Mouse (Mus musculus): ENCODE results near the gene Ifit1bl2. TPM values are rescaled to one million over a fixed set of nuclear protein-coding genes. Genes with fewer than 3 reads are reported as not detected.
"Not testable (repeated sequence)": the region's sequence is repeated elsewhere in the genome, so short reads cannot be mapped to it uniquely, and the experiment has no call there.

The Ifit1bl2 gene
- polyA plus RNA-seq, 1 experiment from 2014 or later: 0.22 TPM

DNA sequence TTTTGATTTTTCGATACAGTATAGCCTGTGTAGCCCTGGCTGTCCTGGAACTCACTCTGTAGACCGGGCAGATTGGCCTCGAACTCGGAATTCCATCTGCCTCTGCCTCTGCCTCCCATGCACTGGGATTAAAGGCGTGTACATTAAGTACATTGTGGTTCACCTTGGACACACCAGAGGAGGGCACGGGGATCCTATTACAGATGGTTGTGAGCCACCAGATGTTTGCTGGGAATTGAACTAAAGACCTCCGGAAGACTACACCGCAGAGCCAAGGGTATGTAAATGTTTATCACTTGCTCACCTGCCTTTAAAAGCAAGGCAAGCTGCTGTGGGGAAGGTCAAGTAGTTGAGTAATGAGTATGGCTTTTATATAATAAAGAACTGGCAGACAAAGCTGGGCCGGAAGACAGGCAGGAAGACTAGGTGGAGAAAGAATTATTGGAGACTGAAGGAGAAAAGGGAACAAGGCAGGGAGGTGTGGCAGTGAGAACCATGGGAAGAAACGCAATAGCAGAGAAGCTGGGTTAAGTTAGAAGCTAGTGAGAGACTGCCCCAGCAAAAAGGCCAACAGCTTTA, 14.8 kb upstream of the Ifit1bl2 start:
- Histone ChIP-seq H3K4me3 (replicated peaks; ENCODE audit: low read length) (no peak overlapping the region), H3K27ac (ENCODE audit: low read length) (no peak overlapping the region), H3K9me3 (ENCODE audit: control insufficient read depth, low read length) (no peaks in the 10 kb centered on the region), H3K4me2 (ENCODE audit: low read length) (no peak overlapping the region), H3K9ac (replicated peaks; ENCODE audit: low read depth, low read length) (no peak overlapping the region), H3K36me3 (ENCODE audit: control insufficient read depth, insufficient read depth) (no peaks in the 10 kb centered on the region), H3K27me3 (replicated peaks; ENCODE audit: control insufficient read depth, insufficient read depth, low read length) (no peaks in the 10 kb centered on the region), H3K4me1 (replicated peaks; ENCODE audit: control insufficient read depth, insufficient read depth, low read length) (no peaks in the 10 kb centered on the region)
- no peak for ATAC-seq
- 88% methylated on average over 10 of the region's 10 CpGs for WGBS

DNA sequence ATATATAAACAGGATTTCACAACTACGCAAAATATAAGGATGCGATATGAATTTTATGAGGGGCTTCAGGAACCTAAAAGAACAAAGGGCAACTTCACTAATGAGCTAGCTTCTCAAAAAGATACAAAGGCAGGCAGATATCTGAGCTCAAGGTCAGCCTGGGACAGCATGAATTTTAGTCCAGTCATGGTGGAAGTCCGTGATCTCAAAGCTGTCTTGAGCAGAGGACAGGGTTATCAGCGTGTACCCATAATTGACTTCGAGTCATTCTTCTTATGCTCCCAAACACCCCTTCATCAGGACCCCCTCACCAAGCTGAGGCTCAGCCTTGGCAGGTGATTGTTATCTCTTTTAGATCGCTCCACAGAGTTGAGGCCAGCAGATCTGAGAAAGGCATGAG, 10.5 kb upstream of the Ifit1bl2 start:
- H3K4me1 ChIP-seq (replicated peaks; ENCODE audit: control insufficient read depth, insufficient read depth, low read length): no peaks in the 10 kb centered on the region
- H3K4me3 ChIP-seq (replicated peaks; ENCODE audit: low read length): no peak overlapping the region
- ATAC-seq: no peak
- no peak overlapping the region for H3K9ac ChIP-seq (replicated peaks; ENCODE audit: low read depth, low read length)
- H3K27me3 ChIP-seq (replicated peaks; ENCODE audit: control insufficient read depth, insufficient read depth, low read length): no peaks in the 10 kb centered on the region
- H3K9me3 ChIP-seq (ENCODE audit: control insufficient read depth, low read length): no peaks in the 10 kb centered on the region
- WGBS: 87% methylated on average over 6 of the region's 6 CpGs
- H3K27ac ChIP-seq (ENCODE audit: low read length): no peak overlapping the region
- H3K4me2 ChIP-seq (ENCODE audit: low read length): no peak overlapping the region
- no peaks in the 10 kb centered on the region for H3K36me3 ChIP-seq (ENCODE audit: control insufficient read depth, insufficient read depth)

DNA sequence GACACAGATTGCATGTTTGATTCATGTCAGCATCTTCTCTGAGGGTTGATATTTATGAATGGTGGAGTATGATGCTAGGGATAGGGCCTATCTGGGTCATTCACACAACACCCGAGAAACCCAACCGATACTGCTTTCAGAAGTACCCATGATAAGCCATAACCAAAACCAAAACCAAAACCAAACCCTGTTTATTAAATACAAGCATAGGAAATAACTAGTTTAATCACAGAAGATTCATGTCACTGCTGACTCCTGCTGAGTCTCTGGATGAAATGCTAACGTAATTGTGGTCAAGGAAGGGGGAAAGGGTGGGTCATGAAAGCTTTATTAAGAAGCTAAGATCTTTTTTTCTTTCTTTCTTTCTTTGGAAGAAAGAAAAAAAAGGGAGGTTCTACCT, 9.7 kb upstream of the Ifit1bl2 start:
- H3K27ac ChIP-seq (ENCODE audit: low read length): no peak overlapping the region
- no peak overlapping the region for H3K4me2 ChIP-seq (ENCODE audit: low read length)
- no peak overlapping the region for H3K4me3 ChIP-seq (replicated peaks; ENCODE audit: low read length)
- 86% methylated on average over 3 of the region's 3 CpGs for WGBS
- no peaks in the 10 kb centered on the region for H3K27me3 ChIP-seq (replicated peaks; ENCODE audit: control insufficient read depth, insufficient read depth, low read length)
- no peak overlapping the region for H3K9ac ChIP-seq (replicated peaks; ENCODE audit: low read depth, low read length)
- H3K36me3 ChIP-seq (ENCODE audit: control insufficient read depth, insufficient read depth): no peaks in the 10 kb centered on the region
- no peaks in the 10 kb centered on the region for H3K9me3 ChIP-seq (ENCODE audit: control insufficient read depth, low read length)
- no peaks in the 10 kb centered on the region for H3K4me1 ChIP-seq (replicated peaks; ENCODE audit: control insufficient read depth, insufficient read depth, low read length)
- no peak for ATAC-seq

DNA sequence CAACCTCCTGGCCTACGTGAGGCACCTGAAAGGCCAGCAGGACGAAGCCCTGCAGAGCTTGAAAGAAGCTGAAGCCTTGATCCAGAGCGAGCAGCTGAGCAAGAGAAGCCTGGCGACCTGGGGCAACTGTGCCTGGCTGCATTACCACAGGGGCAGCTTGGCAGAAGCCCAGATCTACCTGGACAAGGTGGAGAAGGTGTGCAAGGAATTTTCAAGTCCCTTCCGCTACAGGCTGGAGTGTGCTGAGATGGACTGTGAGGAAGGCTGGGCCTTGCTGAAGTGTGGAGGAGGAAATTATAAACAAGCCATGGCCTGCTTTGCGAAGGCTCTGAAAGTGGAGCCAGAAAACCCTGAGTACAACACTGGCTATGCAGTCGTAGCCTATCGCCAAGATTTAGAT, 7.1 kb upstream of the Ifit1bl2 start:
- H3K9ac ChIP-seq (replicated peaks; ENCODE audit: low read depth, low read length); H3K4me2 ChIP-seq (ENCODE audit: low read length); H3K27me3 ChIP-seq (replicated peaks; ENCODE audit: control insufficient read depth, insufficient read depth, low read length); H3K36me3 ChIP-seq (ENCODE audit: control insufficient read depth, insufficient read depth); H3K27ac ChIP-seq (ENCODE audit: low read length); H3K4me1 ChIP-seq (replicated peaks; ENCODE audit: control insufficient read depth, insufficient read depth, low read length); H3K4me3 ChIP-seq (replicated peaks; ENCODE audit: low read length); H3K9me3 ChIP-seq (ENCODE audit: control insufficient read depth, low read length); ATAC-seq: not testable (repeated sequence)
- WGBS: 92% methylated on average over 6 of the region's 8 CpGs

DNA sequence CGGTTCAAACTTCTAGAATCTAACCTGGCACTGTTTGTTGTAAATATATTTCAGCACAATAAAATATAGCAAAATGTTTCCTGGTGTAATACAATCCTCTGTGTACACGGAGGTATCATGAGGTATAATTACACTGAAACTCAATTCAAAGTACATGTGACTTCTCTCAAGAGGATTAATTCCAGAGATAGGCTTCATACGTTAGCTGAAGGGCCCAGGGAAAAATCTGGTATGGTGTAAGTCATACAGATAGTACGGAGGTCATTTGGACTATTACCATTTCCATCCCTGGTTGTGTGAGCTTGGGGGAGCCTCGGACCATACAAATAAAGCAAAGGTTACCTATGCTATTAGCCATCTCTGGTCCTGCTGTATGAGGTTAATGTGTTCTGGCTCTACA, 2.1 kb upstream of the Ifit1bl2 start:
- 84% methylated on average over 5 of the region's 5 CpGs for WGBS
- Histone ChIP-seq H3K4me1 (replicated peaks; ENCODE audit: control insufficient read depth, insufficient read depth, low read length) (no peaks in the 10 kb centered on the region), H3K9me3 (ENCODE audit: control insufficient read depth, low read length) (no peaks in the 10 kb centered on the region)

DNA sequence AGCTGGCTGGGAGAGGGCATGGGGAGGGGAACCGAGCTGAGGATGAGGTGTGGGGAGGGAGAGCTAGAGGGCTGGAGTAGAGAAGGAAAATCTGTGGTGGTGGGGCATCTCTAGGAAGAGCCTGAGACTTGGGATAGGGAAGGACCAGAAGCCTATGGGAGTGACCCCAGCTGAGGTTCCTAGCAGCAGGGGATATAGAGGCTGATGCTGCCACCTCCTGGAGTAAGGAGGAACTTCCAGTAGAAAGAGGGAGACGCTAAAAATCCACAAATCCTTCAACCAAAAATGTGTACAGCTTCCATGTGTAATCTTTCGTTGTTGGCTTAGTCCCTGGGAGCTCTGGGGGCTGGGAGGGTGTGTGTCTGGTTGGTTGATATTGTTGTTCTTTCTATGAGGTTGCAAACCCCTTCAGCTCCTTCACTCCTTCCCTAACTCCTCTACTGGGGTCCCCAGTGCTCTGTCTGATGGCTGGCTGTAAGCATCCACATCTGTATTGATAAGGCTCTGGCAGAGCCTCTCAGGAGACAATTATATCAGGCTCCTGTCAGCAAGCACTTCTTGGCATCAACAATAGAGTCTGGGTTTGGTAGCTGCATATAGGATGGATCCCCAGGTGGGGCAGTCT, 3.5 kb downstream of the Ifit1bl2 start:
- peak; percentile 82 for ATAC-seq
- H3K4me2 ChIP-seq (ENCODE audit: low read length): no peak overlapping the region
- no peak overlapping the region for H3K27ac ChIP-seq (ENCODE audit: low read length)
- no peaks in the 10 kb centered on the region for H3K36me3 ChIP-seq (ENCODE audit: control insufficient read depth, insufficient read depth)
- no peak overlapping the region for H3K9ac ChIP-seq (replicated peaks; ENCODE audit: low read depth, low read length)
- no peaks in the 10 kb centered on the region for H3K9me3 ChIP-seq (ENCODE audit: control insufficient read depth, low read length)
- H3K27me3 ChIP-seq (replicated peaks; ENCODE audit: control insufficient read depth, insufficient read depth, low read length): no peaks in the 10 kb centered on the region
- H3K4me3 ChIP-seq (replicated peaks; ENCODE audit: low read length): no peak overlapping the region
- WGBS: 9% methylated on average over 3 of the region's 3 CpGs
- no peaks in the 10 kb centered on the region for H3K4me1 ChIP-seq (replicated peaks; ENCODE audit: control insufficient read depth, insufficient read depth, low read length)

More for the DNA sequence above, 2.1 kb upstream of the Ifit1bl2 start:
- H3K4me3 ChIP-seq (replicated peaks; ENCODE audit: low read length): no peak overlapping the region
- no peak overlapping the region for H3K9ac ChIP-seq (replicated peaks; ENCODE audit: low read depth, low read length)
- no peaks in the 10 kb centered on the region for H3K27me3 ChIP-seq (replicated peaks; ENCODE audit: control insufficient read depth, insufficient read depth, low read length)
- ATAC-seq: no peak
- H3K36me3 ChIP-seq (ENCODE audit: control insufficient read depth, insufficient read depth): no peaks in the 10 kb centered on the region
- no peak overlapping the region for H3K27ac ChIP-seq (ENCODE audit: low read length)
- no peak overlapping the region for H3K4me2 ChIP-seq (ENCODE audit: low read length)

DNA sequence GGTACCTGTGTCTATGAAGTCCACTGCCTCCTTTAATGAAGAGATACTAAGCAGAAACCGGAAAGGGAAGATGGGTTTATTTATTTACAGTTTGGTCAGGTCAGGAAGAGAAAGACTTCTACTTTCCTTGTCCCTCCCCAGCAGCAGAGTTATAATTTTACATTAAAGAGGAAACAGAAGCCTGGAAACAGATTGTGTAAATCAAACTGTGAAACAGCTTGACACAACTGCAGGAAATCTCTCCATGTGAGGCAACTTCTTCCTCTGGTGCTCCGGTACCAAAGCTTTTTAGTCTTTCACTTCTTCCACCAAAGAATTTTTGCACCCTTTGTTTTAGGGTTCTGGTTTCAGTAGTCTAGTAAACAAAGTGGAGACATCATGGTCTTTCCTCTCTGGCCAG, 7.1 kb downstream of the Ifit1bl2 start:
- ATAC-seq: no peak
- 78% methylated on average over 2 of the region's 2 CpGs for WGBS
- H3K27ac ChIP-seq (ENCODE audit: low read length): no peak overlapping the region

DNA sequence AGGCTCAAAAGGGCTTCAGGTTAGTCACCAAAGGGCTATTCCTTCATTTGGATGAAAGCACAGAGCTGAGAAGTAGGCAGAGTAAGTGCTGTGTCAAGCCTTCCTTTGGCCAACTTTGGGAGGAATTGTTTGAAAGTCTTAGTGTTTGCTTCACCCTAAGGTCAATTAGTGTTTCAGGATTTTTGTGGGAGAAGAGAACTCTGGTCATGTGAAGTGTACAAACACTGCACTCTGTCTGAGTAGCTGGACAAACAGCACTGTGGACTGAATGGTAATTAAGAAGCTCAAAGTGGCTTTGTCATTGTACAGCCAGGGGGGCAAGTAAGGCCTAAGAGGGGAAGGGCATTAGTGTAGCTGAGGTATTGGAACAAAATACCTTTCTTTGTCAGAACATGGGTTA, 9.1 kb downstream of the Ifit1bl2 start:
- Histone ChIP-seq H3K4me3 (replicated peaks; ENCODE audit: low read length) (no peak overlapping the region), H3K4me2 (ENCODE audit: low read length) (no peak overlapping the region), H3K9me3 (ENCODE audit: control insufficient read depth, low read length) (no peaks in the 10 kb centered on the region), H3K36me3 (ENCODE audit: control insufficient read depth, insufficient read depth) (no peaks in the 10 kb centered on the region), H3K9ac (replicated peaks; ENCODE audit: low read depth, low read length) (no peak overlapping the region), H3K27me3 (replicated peaks; ENCODE audit: control insufficient read depth, insufficient read depth, low read length) (no peaks in the 10 kb centered on the region), H3K4me1 (replicated peaks; ENCODE audit: control insufficient read depth, insufficient read depth, low read length) (no peaks in the 10 kb centered on the region), H3K27ac (ENCODE audit: low read length) (no peak overlapping the region)
- ATAC-seq: no peak

More for the DNA sequence above, 7.1 kb downstream of the Ifit1bl2 start:
- H3K4me3 ChIP-seq (replicated peaks; ENCODE audit: low read length): no peak overlapping the region
- no peak overlapping the region for H3K9ac ChIP-seq (replicated peaks; ENCODE audit: low read depth, low read length)
- no peaks in the 10 kb centered on the region for H3K9me3 ChIP-seq (ENCODE audit: control insufficient read depth, low read length)
- H3K4me1 ChIP-seq (replicated peaks; ENCODE audit: control insufficient read depth, insufficient read depth, low read length): no peaks in the 10 kb centered on the region
- no peaks in the 10 kb centered on the region for H3K27me3 ChIP-seq (replicated peaks; ENCODE audit: control insufficient read depth, insufficient read depth, low read length)
- no peaks in the 10 kb centered on the region for H3K36me3 ChIP-seq (ENCODE audit: control insufficient read depth, insufficient read depth)
- no peak overlapping the region for H3K4me2 ChIP-seq (ENCODE audit: low read length)

DNA sequence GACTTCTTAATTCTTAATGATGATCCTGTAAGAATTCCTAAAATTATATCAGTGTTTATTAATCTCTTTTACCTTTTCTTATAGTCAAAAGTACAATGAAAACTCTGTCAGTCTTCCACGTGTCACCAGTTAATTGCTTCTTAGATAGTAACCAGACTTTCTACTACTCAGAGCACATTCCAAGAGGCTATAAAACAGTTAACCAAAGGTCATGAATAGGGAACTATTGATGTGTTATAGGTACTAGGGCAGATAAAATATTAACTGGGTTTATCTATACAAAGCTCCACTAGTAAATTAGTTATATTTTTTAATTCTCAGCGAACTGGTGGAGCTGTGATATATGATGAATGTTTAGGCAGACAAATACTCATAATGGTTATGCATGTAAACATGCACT, 13.0 kb downstream of the Ifit1bl2 start:
- Histone ChIP-seq H3K4me3 (replicated peaks; ENCODE audit: low read length) (no peak overlapping the region), H3K9me3 (ENCODE audit: control insufficient read depth, low read length) (no peaks in the 10 kb centered on the region), H3K4me2 (ENCODE audit: low read length) (no peak overlapping the region), H3K27ac (ENCODE audit: low read length) (no peak overlapping the region), H3K36me3 (ENCODE audit: control insufficient read depth, insufficient read depth) (no peaks in the 10 kb centered on the region), H3K4me1 (replicated peaks; ENCODE audit: control insufficient read depth, insufficient read depth, low read length) (no peaks in the 10 kb centered on the region), H3K27me3 (replicated peaks; ENCODE audit: control insufficient read depth, insufficient read depth, low read length) (no peaks in the 10 kb centered on the region), H3K9ac (replicated peaks; ENCODE audit: low read depth, low read length) (no peak overlapping the region)
- 79% methylated on average over 2 of the region's 2 CpGs for WGBS
- no peak for ATAC-seq

DNA sequence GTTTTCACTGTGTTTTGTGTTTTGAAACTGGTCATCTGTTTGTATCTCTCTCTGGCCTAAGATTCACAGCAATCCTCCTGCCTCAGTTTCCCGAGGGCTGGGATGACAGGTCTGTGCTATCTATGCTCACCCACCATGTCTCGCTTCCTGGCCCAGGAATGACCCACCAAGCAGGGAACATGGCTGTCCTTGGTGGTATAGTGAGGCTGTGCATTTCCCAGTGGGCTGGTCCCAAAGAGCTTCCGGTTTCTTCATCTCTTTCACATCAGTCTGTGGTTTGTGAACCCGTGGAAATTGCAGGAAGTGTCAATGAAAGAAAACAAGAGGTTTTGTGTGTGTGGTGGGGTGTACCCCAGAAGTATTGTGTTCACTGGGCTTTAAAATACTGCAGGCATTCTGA, 15.9 kb downstream of the Ifit1bl2 start:
- ATAC-seq: no peak
- H3K36me3 ChIP-seq (ENCODE audit: control insufficient read depth, insufficient read depth): no peaks in the 10 kb centered on the region
- no peaks in the 10 kb centered on the region for H3K4me1 ChIP-seq (replicated peaks; ENCODE audit: control insufficient read depth, insufficient read depth, low read length)
- no peak overlapping the region for H3K27ac ChIP-seq (ENCODE audit: low read length)
- WGBS: 87% methylated on average over 4 of the region's 4 CpGs
- no peaks in the 10 kb centered on the region for H3K27me3 ChIP-seq (replicated peaks; ENCODE audit: control insufficient read depth, insufficient read depth, low read length)
- H3K9me3 ChIP-seq (ENCODE audit: control insufficient read depth, low read length): no peaks in the 10 kb centered on the region
- no peak overlapping the region for H3K9ac ChIP-seq (replicated peaks; ENCODE audit: low read depth, low read length)
- H3K4me3 ChIP-seq (replicated peaks; ENCODE audit: low read length): no peak overlapping the region
- H3K4me2 ChIP-seq (ENCODE audit: low read length): no peak overlapping the region

All from forebrain, embryonic 16.5 days (tissue).